Mouse (Mus musculus) intestine, postnatal 0 days (tissue): ENCODE measurements around the gene Borcs8. TPM values are rescaled to one million over a fixed set of nuclear protein-coding genes. Genes with fewer than 3 reads are reported as not detected.

Source experiments
- ATAC-seq: fragments of 200-750 bp; cut with Nextera tagmentation; 2 replicates; pipeline ENCODE4 v1.8.0; 2017; ENCODE audit warnings: mild to moderate bottlenecking, moderate TSS enrichment, moderate library complexity
- H3K27ac ChIP-seq: fragments of 300-500 bp; sonication (generic); 2 replicates; pipeline ENCODE4 v1.5.1; 2014; ENCODE audit warnings: mild to moderate bottlenecking, low read depth, low read length, moderate library complexity
- H3K27me3 ChIP-seq: fragments of 300-500 bp; sonication (generic); replicated peaks from 2 replicates; pipeline ENCODE4 v1.6.1; 2014; ENCODE audit warnings: low read length, mixed read lengths; ENCODE audit not compliant: control insufficient read depth, insufficient read depth
- H3K36me3 ChIP-seq: fragments of 300-500 bp; sonication (generic); 2 replicates; pipeline ENCODE4 v1.6.1; 2014; ENCODE audit warnings: mild to moderate bottlenecking, moderate library complexity; ENCODE audit not compliant: control insufficient read depth, insufficient read depth
- H3K4me1 ChIP-seq: fragments of 300-500 bp; sonication (generic); replicated peaks from 2 replicates; pipeline ENCODE4 v1.6.1; 2014; ENCODE audit warnings: antibody characterized with exemption, low read length, mixed read lengths; ENCODE audit not compliant: control insufficient read depth, insufficient read depth
- H3K4me2 ChIP-seq: fragments of 300-500 bp; sonication (generic); replicated peaks from 2 replicates; pipeline ENCODE4 v1.6.1; 2014; ENCODE audit warnings: low read depth, mild to moderate bottlenecking, moderate library complexity
- H3K4me3 ChIP-seq: fragments of 300-500 bp; sonication (generic); 2 replicates; pipeline ENCODE4 v1.5.1; 2014; ENCODE audit warnings: low read depth, low read length
- H3K9ac ChIP-seq: fragments of 300-500 bp; sonication (generic); 2 replicates; pipeline ENCODE4 v1.6.1; 2014; ENCODE audit warnings: mild to moderate bottlenecking, low read depth, low read length
- H3K9me3 ChIP-seq: fragments of 300-500 bp; sonication (generic); 2 replicates; pipeline ENCODE4 v1.6.1; 2016; ENCODE audit warnings: mixed run types; ENCODE audit not compliant: control insufficient read depth
- CTCF ChIP-seq: sonication (generic); IDR thresholded peaks from 2 replicates; pipeline ENCODE4 v1.5.1; 2016; ENCODE audit warnings: low read depth, mild to moderate bottlenecking, control low read depth, antibody characterized with exemption, moderate library complexity
- WGBS: fragments of 180-500 bp; shearing (Covaris S2); extraction: QIAGEN DNeasy Blood & Tissue Kit; methylation state at CpG from one replicate; pipeline ENCODE4 v1.1.7; 2014; 5-methylcytosine and 5-hydroxymethylcytosine counted together
- polyA plus RNA-seq: library from polyadenylated mRNA; unstranded; fragments of >200 nt; fragmentation: Nextera tagmentation; extraction: Ambion mirVana; gene quantifications from 2 replicates; pipeline ENCODE4 v1.2.1, GENCODE M21; 2015

Gene Borcs8
- polyA plus RNA-seq, 1 experiment from 2014 or later: 32.5 TPM

- no peak for ATAC-seq
- 57% methylated on average over 3 of the region's 3 CpGs for WGBS
- no peak overlapping the region for H3K4me3 ChIP-seq
- H3K4me1 ChIP-seq: peaks cover 3% of the 10 kb centered on the region; the same call in 1 of the 2 replicates
- TF ChIP-seq CTCF: no peak
- H3K9me3 ChIP-seq: no peaks in the 10 kb centered on the region
- no peak overlapping the region for H3K4me2 ChIP-seq
- H3K9ac ChIP-seq: no peak overlapping the region
- H3K27me3 ChIP-seq: peaks cover 4% of the 10 kb centered on the region; the same call in 1 of the 2 replicates
- no peak overlapping the region for H3K27ac ChIP-seq
- H3K36me3 ChIP-seq: no peaks in the 10 kb centered on the region
These were observed 31.4 kb downstream of the Borcs8 start for GRCm38 (mm10) chr8:70170748-70171147.

DNA sequence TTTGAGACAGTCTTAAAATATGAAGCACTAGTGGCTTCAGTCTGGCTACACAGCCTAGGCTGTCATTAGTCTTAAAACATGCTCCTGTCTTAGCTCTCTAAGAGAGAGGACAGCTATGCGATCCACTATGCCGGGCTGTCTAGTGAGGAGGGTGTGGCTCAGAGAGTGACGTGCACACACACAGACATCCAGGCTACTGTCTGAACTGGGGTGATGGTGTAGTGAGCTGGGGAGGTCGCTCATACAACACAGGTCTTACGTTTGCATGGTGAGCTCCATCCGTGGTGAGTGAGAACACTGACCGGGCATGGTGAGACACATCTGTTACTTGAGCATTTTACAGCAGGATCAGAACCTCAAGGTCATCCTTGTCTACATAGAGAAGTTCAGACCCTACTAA lies 31.9 kb downstream of the Borcs8 start:
- no peak for ATAC-seq

DNA sequence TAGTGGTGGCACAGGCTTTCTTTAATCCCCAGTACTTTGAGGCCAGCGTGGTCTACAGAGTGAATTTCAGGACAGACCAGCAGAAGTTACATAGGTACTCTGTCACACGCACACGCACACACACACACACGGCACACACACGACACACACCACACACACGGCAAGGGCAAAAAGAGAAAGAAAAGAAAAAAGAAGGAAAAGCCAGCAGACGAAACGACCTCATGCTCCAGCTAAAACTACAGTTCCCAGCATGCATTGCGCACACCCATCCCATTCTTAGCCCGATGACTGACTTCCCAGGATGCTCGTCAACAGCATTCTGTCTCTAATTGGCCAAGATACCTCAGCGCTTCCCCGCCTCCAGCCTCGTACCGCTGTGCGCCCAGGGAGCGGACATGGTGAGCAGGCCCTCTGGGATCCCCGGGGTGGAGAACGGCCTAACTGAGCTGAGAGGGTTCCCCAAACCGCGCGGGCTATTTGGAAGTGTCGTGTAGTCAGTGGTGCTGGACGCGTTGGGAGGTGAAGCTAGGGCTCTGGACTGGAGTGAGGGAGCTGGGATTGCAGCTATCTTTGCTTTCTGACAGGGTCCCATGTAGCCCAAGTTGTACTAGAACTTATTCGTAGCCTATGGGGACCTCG lies 32.9 kb downstream of the Borcs8 start, which contains the start of gene Tmem161a:
Gene Tmem161a (plus strand): TSS at position 314 of the 639 bp plus-strand sequence.
- Histone ChIP-seq H3K9me3 (no peaks in the 10 kb centered on the region), H3K4me2 (peak within 1 kb of the TSS; percentile 69), H3K27me3 (no peaks in the 10 kb centered on the region; the same call in 1 of the 2 replicates), H3K4me1 (peaks cover 3% of the 10 kb centered on the region; the same call in 1 of the 2 replicates), H3K36me3 (peaks cover 6% of the 10 kb centered on the region), H3K4me3 (peak within 1 kb of the TSS; percentile 72), H3K9ac (peak within 1 kb of the TSS; percentile 70), H3K27ac (no peak within 1 kb of the TSS)
- peak; percentile 93 for ATAC-seq
- WGBS: 2% methylated on average over 27 of the region's 27 CpGs
- TF ChIP-seq CTCF: no peak

More for the DNA sequence above, 31.9 kb downstream of the Borcs8 start:
- Histone ChIP-seq H3K4me1 (peaks cover 3% of the 10 kb centered on the region; the same call in 1 of the 2 replicates), H3K9ac (no peak overlapping the region), H3K36me3 (no peaks in the 10 kb centered on the region), H3K4me2 (no peak overlapping the region), H3K4me3 (no peak overlapping the region), H3K27me3 (no peaks in the 10 kb centered on the region; the same call in 1 of the 2 replicates), H3K27ac (no peak overlapping the region), H3K9me3 (no peaks in the 10 kb centered on the region)
- WGBS: 55% methylated on average over 7 of the region's 7 CpGs
- TF ChIP-seq CTCF: no peak

- Histone ChIP-seq H3K9me3 (no peaks in the 10 kb centered on the region), H3K4me3 (no peak overlapping the region), H3K9ac (no peak overlapping the region), H3K27ac (no peak overlapping the region), H3K4me2 (0 out of 2 replicates have a peak overlapping the region, but pooled peaks have one; percentile 69), H3K4me1 (peaks cover 3% of the 10 kb centered on the region; the same call in 1 of the 2 replicates), H3K36me3 (peaks cover 16% of the 10 kb centered on the region), H3K27me3 (no peaks in the 10 kb centered on the region)
- ATAC-seq: no peak
- no peak for TF ChIP-seq CTCF
- WGBS: 52% methylated on average over 5 of the region's 5 CpGs
These were observed 34.0 kb downstream of the Borcs8 start for GRCm38 (mm10) chr8:70173320-70173719.

GRCm38 (mm10) chr8:70174079-70174478 lies 34.8 kb downstream of the Borcs8 start:
- TF ChIP-seq CTCF: no peak
- Histone ChIP-seq H3K4me1 (peaks cover 3% of the 10 kb centered on the region; the same call in 1 of the 2 replicates), H3K9me3 (no peaks in the 10 kb centered on the region), H3K4me3 (no peak overlapping the region), H3K36me3 (peaks cover 23% of the 10 kb centered on the region), H3K9ac (no peak overlapping the region), H3K27me3 (no peaks in the 10 kb centered on the region), H3K4me2 (no peak overlapping the region), H3K27ac (no peak overlapping the region)
- ATAC-seq: no peak
- WGBS: 82% methylated on average over 7 of the region's 7 CpGs

DNA sequence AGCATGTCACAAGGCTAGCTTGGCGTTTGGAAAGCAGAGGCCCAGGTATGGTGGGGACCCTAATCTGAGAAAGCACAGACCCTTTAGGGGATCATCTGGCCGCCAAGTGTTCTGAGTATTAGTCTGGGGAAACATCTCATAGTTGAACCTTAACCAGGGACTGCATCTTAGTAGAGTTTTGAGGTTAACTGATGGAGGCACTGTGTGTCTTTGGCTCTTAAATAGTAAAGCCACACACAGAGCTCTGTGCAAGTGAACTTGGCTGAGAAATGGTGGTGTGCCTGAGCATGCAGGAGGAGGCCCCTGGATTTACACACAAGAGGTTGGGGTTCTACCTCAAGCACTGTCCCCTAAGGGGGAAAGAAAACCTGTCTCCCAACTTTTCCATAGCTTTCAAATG lies 38.9 kb downstream of the Borcs8 start:
- Histone ChIP-seq H3K4me1 (no peaks in the 10 kb centered on the region), H3K36me3 (peaks cover 49% of the 10 kb centered on the region), H3K4me2 (no peak overlapping the region), H3K4me3 (no peak overlapping the region), H3K9me3 (no peaks in the 10 kb centered on the region), H3K9ac (no peak overlapping the region), H3K27ac (no peak overlapping the region), H3K27me3 (no peaks in the 10 kb centered on the region)
- TF ChIP-seq CTCF: no peak
- ATAC-seq: no peak
- 91% methylated on average over 2 of the region's 2 CpGs for WGBS
